Mouse (Mus musculus): ENCODE data around the gene Glcci1.

Glcci1 gene

DNA sequence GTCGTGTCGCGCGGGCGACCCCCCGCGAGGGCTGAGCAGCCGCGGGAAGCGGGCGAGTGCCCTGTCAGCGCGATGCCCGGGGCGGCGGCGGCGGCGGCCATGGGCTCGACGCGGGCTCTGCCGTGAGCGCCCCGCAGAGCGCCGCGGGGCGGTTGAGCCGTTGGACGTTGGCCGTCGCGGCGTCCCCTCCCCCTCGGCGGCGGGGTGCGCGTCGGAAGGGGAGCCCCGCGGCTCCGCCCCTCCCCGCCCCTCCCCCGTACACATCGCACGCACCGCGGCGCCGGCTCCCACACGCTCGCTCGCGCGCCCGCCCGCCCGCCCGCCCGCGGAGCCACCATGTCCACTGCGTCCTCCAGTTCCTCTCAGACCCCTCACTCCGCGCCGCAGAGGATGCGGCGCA, at the start of gene Glcci1:
Glcci1 (plus strand) TSS at position 50 of the 400 bp plus-strand sequence.
- DNase-seq (ENCODE audit: low read depth, low spot score), result peak; percentile 75

DNA sequence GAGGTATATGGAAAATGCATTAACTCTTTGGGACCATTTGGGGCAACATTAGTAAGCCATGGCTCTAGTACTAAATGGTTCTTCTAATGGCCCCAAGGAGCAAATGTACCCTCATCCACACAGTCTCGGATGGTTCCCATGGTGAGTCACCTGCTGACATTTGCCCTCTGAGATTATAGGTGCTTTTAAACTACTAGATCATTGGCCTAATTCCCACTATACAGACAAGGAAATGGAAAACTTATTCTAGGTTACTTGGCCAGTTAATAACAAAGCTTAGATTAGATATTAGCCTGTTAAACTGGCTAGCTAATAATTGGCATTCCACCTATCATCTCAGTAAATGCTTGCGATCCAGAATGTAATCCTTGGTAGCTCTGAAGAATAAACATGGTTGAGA, 47.0 kb upstream of the Glcci1 start:
- DNase-seq (ENCODE audit: low read depth, low spot score), result no peak

DNA sequence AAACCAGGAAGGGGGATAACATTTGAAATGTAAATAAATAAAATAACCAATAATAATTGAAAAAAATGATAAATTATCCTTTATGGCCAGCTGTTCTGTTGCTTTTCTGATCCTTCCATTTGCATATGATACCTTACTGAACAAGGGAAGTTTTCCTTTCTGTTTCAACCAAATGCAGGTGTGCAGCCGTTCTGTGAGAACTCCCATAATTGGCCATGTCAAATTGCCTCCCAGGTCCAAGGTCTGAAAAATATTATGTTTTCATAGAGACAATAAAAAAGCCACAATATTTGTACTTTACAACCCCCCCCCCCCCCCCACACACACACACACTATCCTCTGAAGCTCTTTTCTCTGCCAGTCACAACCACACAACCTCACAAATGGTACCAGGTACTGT, 44.0 kb upstream of the Glcci1 start:
- no peak for DNase-seq (ENCODE audit: low read depth, low spot score)

DNA sequence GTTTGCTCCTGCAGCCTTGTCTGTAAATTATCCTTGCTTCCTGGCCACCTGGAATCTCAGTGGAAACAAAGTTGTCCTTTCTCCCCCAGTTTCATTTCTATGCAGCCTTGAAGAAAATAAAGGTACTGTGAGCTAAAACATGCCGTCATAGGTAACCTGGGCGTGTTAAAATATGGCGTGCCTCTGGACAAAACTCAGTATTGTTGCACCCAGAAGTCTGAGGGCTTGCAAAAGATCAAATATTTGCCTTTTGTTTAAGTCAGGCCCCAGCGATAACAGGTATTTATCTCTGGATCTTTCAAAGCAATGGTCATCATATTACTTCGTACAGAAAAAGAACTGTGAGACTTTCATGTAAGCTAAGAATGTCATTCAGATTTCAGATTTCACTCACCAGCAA, 43.4 kb upstream of the Glcci1 start:
- no peak for DNase-seq (ENCODE audit: low read depth, low spot score)

DNA sequence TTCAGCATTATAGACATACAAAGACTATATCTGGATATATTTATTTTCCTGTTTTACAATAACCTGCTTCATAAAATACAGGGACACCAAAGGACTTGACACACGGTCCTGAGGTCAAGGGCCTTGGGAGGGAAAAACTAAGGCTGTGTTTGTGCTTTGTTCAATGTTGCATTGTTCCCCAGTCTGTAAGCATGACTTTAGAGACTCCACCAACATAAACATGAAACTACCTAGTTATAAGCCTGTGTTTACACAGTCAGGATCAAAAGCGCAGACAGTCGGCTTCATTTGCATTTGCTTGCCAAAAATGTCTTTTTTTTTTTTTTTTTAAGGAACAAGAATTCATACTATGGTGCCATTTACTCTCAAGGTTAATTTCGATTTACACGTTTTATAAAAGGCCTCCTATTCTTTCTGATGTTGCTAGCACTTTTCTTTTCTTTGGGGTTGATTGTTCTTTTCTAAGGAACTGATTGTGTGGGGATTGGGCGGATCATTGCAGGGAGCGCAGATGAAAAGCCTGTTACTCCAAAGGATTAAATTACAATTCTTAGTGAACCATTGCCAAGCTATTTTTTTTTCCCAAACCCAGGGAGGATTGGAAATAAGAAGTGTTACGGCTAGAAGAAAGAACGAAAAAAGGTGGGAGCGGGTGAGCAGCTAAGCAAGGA, 41.6 kb upstream of the Glcci1 start:
- no peak for DNase-seq (ENCODE audit: low read depth, low spot score)

DNA sequence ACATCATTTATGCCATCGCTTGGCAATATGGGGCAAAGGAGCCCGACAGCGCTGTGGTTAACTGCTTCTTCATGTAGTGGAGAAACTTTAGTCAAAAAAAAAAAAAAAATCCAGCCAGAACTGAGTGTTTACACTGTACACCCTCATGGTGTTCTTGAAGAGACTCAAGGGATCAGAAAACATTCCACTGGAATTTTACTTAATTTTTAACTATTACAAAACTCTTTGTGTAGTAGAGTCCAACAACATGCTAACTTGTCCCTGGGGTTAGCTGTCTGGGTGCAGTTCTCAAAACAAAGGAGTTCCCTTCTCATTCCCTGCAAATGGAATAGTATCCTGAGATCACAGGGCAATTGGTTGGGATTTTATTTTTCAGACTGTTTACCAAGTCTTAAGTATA, 39.5 kb upstream of the Glcci1 start:
- DNase-seq (ENCODE audit: low read depth, low spot score), result no peak

DNA sequence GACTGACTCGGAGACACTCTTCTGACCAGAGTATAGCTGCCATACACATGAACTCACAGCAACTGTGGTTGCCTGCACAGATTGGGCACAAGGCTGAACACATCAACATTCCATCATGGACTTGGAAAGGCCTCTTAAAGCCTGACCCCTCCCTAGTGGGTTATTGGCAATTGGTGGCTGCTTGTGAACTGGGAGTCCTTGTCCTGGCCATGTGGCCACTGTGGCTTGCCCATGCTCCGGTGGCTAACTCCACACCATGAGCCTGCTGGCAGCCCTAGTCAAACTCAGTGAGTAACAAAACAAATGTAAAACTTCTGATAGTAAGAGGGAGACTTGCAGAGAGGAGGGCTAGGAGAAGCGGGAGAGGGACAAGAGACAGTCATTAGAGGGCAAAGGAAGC, 37.3 kb upstream of the Glcci1 start:
- DNase-seq (ENCODE audit: low read depth, low spot score), result no peak

DNA sequence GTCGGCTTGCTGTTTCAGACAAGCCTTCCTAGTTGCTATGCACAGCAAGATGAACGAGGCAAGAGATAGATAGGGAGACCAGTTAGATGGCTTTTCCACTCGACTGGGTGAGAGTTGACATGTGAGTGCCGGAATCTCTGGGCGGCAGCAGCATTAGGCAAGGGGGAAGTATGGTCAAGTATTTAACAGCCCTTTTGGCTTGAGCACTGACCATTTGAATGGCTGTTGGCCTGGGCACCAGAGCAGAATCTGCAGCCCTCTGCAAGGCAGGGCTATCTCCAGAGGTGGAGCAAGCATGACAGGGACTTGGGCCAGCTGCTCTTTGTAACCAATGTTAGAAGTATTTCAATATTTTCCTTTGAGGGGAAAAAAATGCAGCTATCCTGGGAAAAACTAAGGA, 36.5 kb upstream of the Glcci1 start:
- no peak for DNase-seq (ENCODE audit: low read depth, low spot score)

DNA sequence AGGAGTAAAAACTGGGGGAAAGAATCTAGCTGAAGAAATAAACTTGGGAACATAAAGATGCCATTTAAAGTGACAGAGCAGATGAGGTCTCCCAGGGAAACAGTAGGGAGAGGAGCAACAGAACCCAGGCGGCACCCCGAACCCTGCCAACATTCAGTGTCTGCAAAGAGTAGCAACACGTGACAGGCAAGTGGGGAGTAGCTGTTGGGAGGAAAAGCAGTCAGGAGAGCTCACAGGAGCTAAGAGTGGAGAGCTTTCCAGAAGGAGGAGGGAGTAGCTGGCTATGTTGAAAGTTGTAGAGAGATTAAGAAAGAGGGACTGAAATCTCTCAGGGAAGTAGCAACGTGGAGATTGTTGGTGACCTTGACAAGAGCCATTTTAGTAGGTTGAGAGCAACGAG, 35.9 kb upstream of the Glcci1 start:
- DNase-seq (ENCODE audit: low read depth, low spot score), result no peak

DNA sequence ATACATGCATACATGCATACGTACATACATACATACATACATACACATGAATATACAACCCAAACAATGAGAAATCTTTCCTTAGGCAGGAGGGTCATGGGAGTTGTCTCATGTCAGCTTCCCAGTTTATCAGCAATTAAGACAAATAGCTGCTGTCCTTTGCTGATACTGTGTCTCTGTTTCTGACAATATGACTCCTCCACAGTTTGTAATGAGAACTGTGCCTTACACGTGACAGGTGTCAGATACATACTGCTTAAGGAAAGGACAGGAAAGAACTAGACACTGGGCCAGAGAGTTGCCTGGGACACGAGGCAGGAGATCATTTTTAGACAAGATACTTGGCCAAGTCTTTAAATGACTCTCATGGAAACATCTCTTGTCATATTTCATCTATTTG, 35.1 kb upstream of the Glcci1 start:
- no peak for DNase-seq (ENCODE audit: low read depth, low spot score)

DNA sequence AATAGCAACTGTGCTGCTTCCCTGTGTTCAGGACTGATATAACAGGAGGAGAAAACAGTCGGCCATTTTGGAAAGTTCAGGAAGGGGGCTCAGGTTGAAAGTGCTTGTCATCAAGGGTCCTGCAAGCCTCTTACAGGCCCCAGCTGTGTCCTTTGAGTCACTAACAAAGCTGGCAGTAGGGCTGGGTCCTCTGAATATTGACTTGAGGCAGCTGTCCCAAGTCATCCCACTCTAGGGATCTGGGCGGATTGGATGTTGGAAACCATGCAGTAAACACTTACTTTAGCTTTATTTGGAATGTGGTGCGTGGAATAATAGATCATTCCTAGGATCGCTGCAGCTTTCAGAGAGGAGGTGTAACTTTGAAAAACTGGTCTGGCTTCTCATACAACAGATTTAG, 34.6 kb upstream of the Glcci1 start:
- no peak for DNase-seq (ENCODE audit: low read depth, low spot score)

DNA sequence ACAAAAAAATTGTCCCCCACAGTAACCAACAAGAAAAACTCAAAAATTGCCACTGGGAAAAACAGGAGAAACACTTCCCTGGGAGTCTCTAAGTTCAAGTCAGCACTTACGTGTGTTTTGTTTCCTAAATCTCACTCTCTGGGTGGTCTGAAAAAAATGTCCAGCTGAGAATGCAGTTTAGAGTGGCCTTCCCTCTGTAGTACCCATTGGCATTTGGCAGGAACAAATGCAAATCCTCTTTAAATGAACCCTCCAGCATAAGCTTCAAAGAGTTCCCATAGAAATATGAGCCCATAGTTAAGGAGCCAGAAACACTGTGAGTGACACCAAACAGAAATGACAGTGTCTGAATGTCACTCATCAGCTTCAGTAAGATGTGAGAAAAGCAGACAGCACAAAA, 30.2 kb upstream of the Glcci1 start:
- DNase-seq (ENCODE audit: low read depth, low spot score), result peak; percentile 30

DNA sequence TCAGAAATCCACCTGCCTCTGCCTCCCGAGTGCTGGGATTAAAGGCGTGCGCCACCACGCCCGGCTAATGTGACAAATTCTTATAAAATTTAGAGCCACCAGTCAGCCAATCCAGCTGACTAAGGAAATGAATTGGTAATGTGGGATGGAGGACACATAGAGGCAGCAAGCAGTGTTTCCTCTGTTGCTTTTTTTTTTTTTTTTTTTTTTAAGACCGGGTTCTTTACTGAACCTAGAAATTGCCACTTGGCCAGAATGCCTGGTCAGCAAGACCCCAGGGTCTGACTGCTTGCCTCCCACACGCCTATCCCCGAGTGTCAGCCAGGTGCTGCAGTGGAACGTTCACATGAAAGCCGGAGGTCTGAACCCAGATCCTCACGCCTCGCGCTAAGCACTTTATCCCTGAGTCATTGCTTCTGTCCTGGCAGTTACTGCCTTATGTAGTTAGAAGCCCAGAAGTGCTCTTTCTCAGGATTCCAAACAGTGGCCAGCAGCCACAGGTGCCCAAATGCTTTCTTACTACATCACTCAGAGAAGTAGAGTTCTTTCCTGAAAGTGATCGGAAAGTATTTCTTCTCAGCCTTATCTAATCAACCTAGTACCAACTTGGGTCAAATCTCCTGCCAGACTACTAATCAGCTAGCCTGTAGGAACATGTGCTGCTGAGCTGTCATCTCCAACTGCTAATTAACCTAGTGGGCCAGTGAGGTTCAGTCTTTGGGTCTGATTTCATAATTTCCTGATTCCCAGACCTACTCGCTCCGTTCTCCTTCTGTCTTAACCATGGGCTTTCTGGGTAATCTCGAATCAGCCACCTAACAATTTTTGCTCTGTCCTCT, 24.7 kb upstream of the Glcci1 start:
- DNase-seq (ENCODE audit: low read depth, low spot score), result no peak

DNA sequence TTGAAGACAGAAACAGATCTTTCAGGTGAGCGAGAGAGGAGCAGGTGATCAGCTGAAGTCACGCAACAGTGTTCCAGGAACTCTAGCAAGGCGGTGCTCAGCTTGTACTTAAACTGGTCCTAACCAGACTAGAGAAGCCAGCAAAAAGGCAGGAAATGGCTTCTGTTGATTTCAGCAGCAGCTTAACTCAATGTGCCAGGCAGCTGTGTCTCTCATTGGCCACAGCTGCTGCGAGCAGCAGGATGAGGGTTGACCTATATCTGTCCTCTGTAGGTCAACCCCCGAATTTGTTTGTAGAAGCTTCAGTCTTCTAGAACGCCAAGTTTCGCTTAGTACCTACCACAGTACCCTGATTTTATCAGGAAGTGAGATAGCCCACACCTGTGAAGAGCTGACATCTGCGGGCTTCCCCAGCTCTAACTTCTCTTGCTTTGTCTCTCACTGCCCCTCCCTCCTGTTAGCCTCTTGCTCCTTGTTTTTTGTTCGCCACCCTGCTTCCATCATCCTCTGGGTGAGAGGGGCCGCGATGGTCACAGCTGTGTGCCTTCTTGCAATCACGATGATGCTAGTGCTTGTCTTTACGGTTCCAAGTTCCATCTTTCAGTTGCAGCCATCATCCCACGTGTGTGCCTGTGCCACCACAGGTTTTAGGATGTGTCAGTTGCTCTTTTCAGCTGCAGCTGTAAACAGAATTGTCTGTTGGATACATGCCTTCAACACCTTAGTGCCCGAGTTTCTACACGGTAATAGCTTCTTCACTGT, 23.8 kb upstream of the Glcci1 start:
- DNase-seq (ENCODE audit: low read depth, low spot score), result no peak

DNA sequence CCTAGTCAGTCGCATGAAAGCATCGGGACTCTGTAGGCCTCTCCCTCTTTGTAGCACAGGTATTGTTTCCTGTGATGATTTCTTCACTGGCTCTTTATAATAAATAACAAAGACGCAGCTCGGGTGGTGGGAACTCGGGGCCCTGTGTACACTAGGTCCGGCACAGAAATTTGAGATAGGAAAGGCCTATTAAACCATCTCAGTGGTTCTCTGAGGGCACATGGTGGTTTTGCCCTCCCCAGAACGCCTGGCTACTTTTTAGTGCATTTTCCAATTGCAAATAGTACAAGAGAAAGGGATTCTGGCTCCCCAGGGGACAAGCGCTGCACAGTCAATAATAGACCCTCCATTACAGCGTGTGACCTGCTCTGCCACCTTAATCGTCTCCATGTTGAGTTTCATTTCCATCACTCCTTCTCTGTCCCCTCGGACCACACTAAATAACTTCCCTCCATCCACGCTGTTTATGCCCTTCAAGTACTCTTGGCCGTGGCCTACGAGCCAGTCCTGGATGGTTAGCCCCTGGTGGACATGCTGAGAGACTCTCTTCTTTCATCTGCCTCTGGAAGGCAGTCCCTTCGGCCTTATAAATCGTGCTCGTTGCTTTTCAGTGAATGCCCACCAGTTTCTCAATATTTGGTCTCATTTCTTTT, 22.9 kb upstream of the Glcci1 start:
- DNase-seq (ENCODE audit: low read depth, low spot score), result no peak

DNA sequence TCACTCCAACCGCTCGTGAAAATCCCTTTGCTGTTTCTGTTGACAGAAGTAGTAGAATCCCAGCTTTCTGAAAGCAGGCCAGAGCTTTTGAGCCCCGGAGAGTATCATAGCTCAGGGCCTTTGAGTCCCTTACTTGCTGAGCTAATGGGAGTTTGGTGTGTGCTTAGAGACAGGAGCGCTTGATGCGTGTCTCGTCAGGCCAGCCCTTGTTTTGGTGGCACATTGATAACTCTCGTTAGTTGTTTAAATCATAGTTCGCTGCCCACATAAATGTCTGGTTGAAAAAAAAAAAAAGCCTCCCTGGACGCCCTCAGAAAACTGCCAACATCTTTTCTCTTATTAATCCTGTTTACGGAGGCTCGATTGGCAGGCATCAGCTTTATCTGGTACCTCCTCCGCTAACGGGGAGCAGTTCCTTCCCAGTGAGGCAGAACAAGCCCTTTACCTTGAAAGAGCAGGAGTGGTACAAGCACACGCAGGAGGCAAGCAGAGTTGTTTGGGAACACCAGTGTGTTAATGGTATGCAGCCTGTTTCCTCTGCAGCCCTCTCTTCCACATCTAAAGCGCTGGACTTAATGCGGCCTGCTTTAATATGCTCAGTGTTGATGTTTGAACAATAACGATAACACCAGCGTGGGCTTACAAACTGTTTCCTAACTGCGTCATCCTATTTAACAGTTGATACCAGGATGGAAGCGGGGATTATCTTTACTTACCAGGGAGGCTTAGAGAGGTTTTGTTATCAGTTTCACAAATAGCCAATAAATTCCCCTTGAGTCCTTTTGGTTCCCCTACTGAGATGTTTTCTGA, 22.2 kb upstream of the Glcci1 start:
- DNase-seq (ENCODE audit: low read depth, low spot score), result no peak

DNA sequence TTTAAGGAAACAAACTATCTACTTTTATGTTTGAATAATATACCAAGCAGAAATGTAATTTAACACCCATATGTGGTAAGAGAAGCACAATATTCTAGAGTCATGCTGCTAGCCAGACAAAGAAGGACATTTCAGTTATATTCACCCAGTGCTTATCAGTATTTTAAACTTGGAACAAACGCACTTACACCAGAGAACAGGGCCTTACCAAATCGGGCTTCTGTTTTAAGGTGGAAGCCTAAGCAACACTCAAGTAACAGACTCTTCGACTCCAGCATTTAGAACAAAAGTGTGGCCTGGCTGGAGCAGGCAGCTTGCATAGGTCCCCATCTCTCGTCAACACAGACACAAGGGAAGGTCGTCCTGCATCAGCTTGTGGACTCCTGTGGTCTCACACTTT, 21.2 kb upstream of the Glcci1 start:
- no peak for DNase-seq (ENCODE audit: low read depth, low spot score)

DNA sequence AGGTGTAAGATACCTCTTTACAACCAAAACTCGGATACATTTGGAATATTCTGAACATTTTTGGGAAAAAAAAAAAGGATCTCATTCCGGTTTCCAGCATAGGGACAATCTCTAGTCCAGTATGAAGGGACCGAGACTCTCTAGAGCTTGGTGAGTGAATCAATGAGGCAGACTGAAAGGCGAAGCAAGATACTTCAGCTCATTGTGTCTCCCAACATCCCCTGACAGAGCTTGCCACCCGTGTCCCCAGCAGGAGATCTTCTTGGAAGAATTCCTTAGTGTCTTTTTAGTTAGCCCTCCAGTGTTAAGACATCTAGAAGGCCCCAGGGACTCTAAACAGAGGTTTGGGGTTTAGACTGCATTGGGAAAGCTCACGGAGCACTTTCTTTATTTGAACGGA, 20.1 kb upstream of the Glcci1 start:
- DNase-seq (ENCODE audit: low read depth, low spot score), result no peak

DNA sequence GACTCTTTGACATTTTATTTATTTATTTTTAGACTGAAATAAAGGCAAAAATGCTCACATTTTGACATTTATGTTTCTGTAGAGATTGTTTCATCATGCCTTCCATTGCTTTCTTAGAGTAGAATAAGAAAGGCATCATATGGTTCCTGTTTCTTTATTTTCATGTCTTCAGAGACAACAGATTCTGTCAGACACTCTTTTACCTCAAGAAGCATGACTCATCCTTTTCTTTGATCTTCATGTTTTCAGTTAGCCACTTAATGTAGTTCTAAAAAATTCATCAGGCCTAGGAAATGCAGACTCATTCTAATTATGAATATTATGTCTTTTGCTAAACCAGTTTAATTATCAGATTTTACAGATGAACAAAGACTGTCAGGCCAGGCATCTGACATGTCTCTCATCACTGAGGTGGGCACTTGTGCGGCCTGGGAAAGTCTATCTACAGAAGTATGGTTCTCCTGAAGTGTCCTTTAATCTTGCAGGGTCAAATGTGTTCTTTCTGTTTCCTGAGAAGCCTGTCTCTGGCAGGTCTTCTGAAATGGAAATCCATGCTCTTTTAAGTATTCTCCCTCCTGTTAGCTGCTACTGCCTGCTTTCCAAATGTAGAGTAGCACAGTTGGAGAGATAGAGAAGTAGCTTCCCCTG, 19.3 kb upstream of the Glcci1 start:
- DNase-seq (ENCODE audit: low read depth, low spot score), result no peak

DNA sequence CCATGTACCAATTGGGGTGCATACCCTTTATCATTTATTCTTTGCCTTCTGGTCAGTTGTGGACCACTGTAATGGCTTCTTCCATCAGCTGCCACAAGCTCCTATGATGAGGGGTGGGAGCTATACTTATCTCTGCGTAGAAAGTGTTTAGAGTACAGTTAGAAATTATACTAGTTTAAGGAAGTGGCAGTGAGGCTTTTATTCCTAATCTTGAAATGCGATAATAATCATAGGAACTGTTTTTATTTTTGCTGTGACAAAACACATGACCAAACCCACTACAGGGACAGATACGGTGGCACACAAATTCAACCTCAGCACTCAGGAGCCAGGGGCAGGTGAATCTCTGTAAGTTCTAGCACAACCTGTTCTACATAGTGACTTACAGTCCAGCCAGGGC, 17.2 kb upstream of the Glcci1 start:
- no peak for DNase-seq (ENCODE audit: low read depth, low spot score)

All from mesoderm, embryonic 11.5 days (tissue).